8 mouse cellular contexts compared by ENCODE assay signal in the genomic region with DNA sequence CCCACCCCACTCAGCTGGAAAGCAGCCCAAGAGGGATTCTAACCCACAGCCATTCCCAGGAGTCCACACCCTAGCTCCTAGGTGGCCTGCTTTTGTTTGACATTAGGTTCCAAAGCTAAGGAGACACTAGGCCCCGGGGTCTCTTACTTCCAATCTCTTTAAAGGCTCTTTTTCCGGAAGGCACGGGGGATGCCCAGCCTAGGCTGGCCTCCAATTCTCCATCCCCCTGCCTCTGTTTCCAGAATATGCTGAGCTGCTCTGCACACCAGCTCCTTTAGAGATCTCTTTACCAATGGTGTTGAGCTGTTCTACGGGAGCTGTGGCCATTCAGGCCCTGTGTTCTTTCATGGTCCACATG. TPM values are rescaled to one million over a fixed set of nuclear protein-coding genes. Genes with fewer than 3 reads are reported as not detected.
DNase-seq lines count a peak whose midpoint lies in the region; ATAC-seq and TF ChIP-seq lines count a peak whose summit lies in the region.

No protein-coding gene starts in this region.

- peak overlapping the region; percentile 16 for H3ac ChIP-seq in C2C12 (ENCODE audit: control insufficient read depth, insufficient read length, low read depth)

- H3K4me2 ChIP-seq in forebrain, postnatal 0 days (ENCODE audit: low read depth): peak overlapping the region; percentile 78
- peak overlapping the region; percentile 96 for H3K4me2 ChIP-seq in liver, embryonic 16.5 days (ENCODE audit: low read depth, low read length)

- peaks cover 40% of the 10 kb centered on the region for H3K79me2 ChIP-seq in C2C12 (ENCODE audit: control insufficient read depth, insufficient read depth)

- H3K4me3 ChIP-seq in gastrocnemius, adult 2 months: peak overlapping the region; percentile 81
- peak overlapping the region; percentile 51 for H3K4me3 ChIP-seq in C2C12 (ENCODE audit: insufficient read depth, poor library complexity, severe bottlenecking)
- peak overlapping the region; percentile 66 for H3K4me3 ChIP-seq in forebrain, postnatal 0 days (ENCODE audit: low read depth, low read length)
- peak overlapping the region; percentile 71 for H3K4me3 ChIP-seq in liver, embryonic 16.5 days (ENCODE audit: low read depth, low read length)

- no peaks in the 10 kb centered on the region for H3K9me3 ChIP-seq in forebrain, postnatal 0 days (ENCODE audit: low read length)
- H3K9me3 ChIP-seq in liver, embryonic 16.5 days (replicated peaks; ENCODE audit: control insufficient read depth, low read length): no peaks in the 10 kb centered on the region

- H3K4me1 ChIP-seq in forebrain, postnatal 0 days (ENCODE audit: insufficient read depth): peaks cover 39% of the 10 kb centered on the region
- peaks cover 18% of the 10 kb centered on the region for H3K4me1 ChIP-seq in liver, embryonic 16.5 days (ENCODE audit: control insufficient read depth, low read depth, low read length)

- no peak for ATAC-seq in forebrain, postnatal 0 days
- no peak for ATAC-seq in liver, embryonic 16.5 days (ENCODE audit: low read depth)

- no peaks in the 10 kb centered on the region for H3K27me3 ChIP-seq in C2C12 (ENCODE audit: control insufficient read depth, insufficient read depth, insufficient read length)
- no peaks in the 10 kb centered on the region for H3K27me3 ChIP-seq in forebrain, postnatal 0 days (ENCODE audit: insufficient read depth, low read length)
- peaks cover 16% of the 10 kb centered on the region for H3K27me3 ChIP-seq in liver, embryonic 16.5 days (ENCODE audit: control insufficient read depth, insufficient read depth, low read depth, low read length)

- peak overlapping the region; percentile 88 for H3K27ac ChIP-seq in gastrocnemius, adult 2 months
- peak overlapping the region; percentile 2; the same call in 1 of the 2 replicates for H3K27ac ChIP-seq in forebrain, postnatal 0 days (ENCODE audit: low read depth, low read length)
- peak overlapping the region; percentile 20 for H3K27ac ChIP-seq in liver, embryonic 16.5 days (ENCODE audit: low read length)

- H3K36me3 ChIP-seq in C2C12 (ENCODE audit: control insufficient read depth, insufficient read depth): no peaks in the 10 kb centered on the region
- peaks cover 9% of the 10 kb centered on the region; the same call in 1 of the 2 replicates for H3K36me3 ChIP-seq in forebrain, postnatal 0 days (ENCODE audit: insufficient read depth)
- H3K36me3 ChIP-seq in liver, embryonic 16.5 days (ENCODE audit: control insufficient read depth, insufficient read depth): no peaks in the 10 kb centered on the region

- peak overlapping the region; percentile 68 for H3K9ac ChIP-seq in forebrain, postnatal 0 days
- H3K9ac ChIP-seq in liver, embryonic 16.5 days (ENCODE audit: low read depth, low read length): peak overlapping the region; percentile 73

- intact Hi-C loops in gastrocnemius, adult 2 months (cut with DNase I): loop anchor here (5.0 kb wide), 1 partner anchor 42 kb away; no protein-coding TSS in a partner anchor
- intact Hi-C loops in gastrocnemius, postnatal 36 days (cut with DNase I): no loop called here

- no peak for TF ChIP-seq CTCF in gastrocnemius, adult 2 months (IDR thresholded peaks at IDR 0.05)
- TF ChIP-seq CTCF in C2C12 (IDR thresholded peaks at IDR 0.05; ENCODE audit: control insufficient read depth, insufficient read depth, insufficient read length): no peak
- TF ChIP-seq CTCF in forebrain, postnatal 0 days (IDR thresholded peaks at IDR 0.05; ENCODE audit: low read depth): no peak

- no peak for DNase-seq in gastrocnemius, adult 2 months
- no peak for DNase-seq in gastrocnemius, postnatal 36 days
- DNase-seq in forebrain, postnatal 0 days: peak; percentile 30
- no peak for DNase-seq in frontal cortex, postnatal 36 days (ENCODE audit: low spot score in 2 of 2)
- DNase-seq in thymus, postnatal 4 days: no peak
- no peak for DNase-seq in embryo, embryonic 10 days (ENCODE audit: low spot score)

- H3K79me3 ChIP-seq in C2C12 (ENCODE audit: low read depth): peaks cover 11% of the 10 kb centered on the region

- WGBS in forebrain, postnatal 0 days: 41% methylated on average over 4 of the region's 4 CpGs
- 47% methylated on average over 4 of the region's 4 CpGs for WGBS in liver, embryonic 16.5 days (ENCODE audit: insufficient replicate concordance)

TF ChIP-seq in C2C12, 6 proteins besides CTCF, POLR2A, EP300 and RAD21:
- TF ChIP-seq MAX (IDR thresholded peaks at IDR 0.05): no peak
- TF ChIP-seq MYOG (IDR thresholded peaks at IDR 0.05; ENCODE audit: control insufficient read depth, extremely low read depth, insufficient read length): no peak
- no peak for TF ChIP-seq MYOD1 (IDR thresholded peaks at IDR 0.05; ENCODE audit: control insufficient read depth, insufficient read length, low read depth)
- no peak for TF ChIP-seq USF1 (IDR thresholded peaks at IDR 0.05; ENCODE audit: low read depth)
- no peak for TF ChIP-seq CEBPB (IDR thresholded peaks at IDR 0.05; ENCODE audit: low read depth)
TF ChIP-seq in C2C12: peak in this region for 0.

RNA-seq across cellular contexts. Expression of a gene that starts 1.4 kb away (rescaled TPM):
- 1 to 10 TPM; 3.2 to 7.4 TPM for total RNA-seq in gastrocnemius, adult 2 months (2021)
- total RNA-seq in gastrocnemius, postnatal 36 days (2021): 1 to 10 TPM; 4.8 to 6.6 TPM
- polyA plus RNA-seq in C2C12 (2012; fragmentation: generic; extraction: Trizol): 453 TPM
- total RNA-seq in forebrain, postnatal 0 days (2014; rRNA removed): 177 and 224 TPM in 2 replicates
- 134 and 156 TPM in 2 replicates for polyA plus RNA-seq in forebrain, postnatal 0 days (2015; fragmentation: Nextera tagmentation; extraction: Ambion mirVana)
- 29.9 and 38.1 TPM in 2 replicates for polyA plus RNA-seq in liver, embryonic 16.5 days (2015; fragmentation: Nextera tagmentation; extraction: Ambion mirVana)

RNA-seq across cellular contexts. Expression of a gene that starts 23.1 kb away (rescaled TPM):
- 1 to 10 TPM in 1 of 2 experiments, under 1 TPM in 1; 0.71 to 1.1 TPM for total RNA-seq in gastrocnemius, adult 2 months (2021)
- total RNA-seq in gastrocnemius, postnatal 36 days (2021): 1 to 10 TPM; 1.0 to 1.4 TPM
- polyA plus RNA-seq in C2C12 (2012; fragmentation: generic; extraction: Trizol): 2.7 TPM
- total RNA-seq in forebrain, postnatal 0 days (2014; rRNA removed): 18.7 and 23.0 TPM in 2 replicates
- polyA plus RNA-seq in forebrain, postnatal 0 days (2015; fragmentation: Nextera tagmentation; extraction: Ambion mirVana): 18.0 and 20.3 TPM in 2 replicates
- polyA plus RNA-seq in liver, embryonic 16.5 days (2015; fragmentation: Nextera tagmentation; extraction: Ambion mirVana): 4.3 and 4.4 TPM in 2 replicates

Comparison
In these comparisons a context has a peak if more than half of its experiments do, and no peak if none do; other contexts are left out.
1. H3K27ac ChIP-seq: peak in every context shown above with its lines; median percentile 88 in gastrocnemius, adult 2 months; 20 in liver, embryonic 16.5 days; 2 in forebrain, postnatal 0 days.
2. RNA of a gene that starts 1.4 kb away (total RNA-seq): 177 to 224 TPM in forebrain, postnatal 0 days; 3.2 to 7.4 TPM in gastrocnemius, adult 2 months and 4.8 to 6.6 TPM in gastrocnemius, postnatal 36 days; every median in the first group is over 10 times any median in the second.
3. Peak in every context shown above with its lines, with median percentiles within 50 percentile points of each other: H3K4me3 ChIP-seq.